Mouse (Mus musculus) 416B (cell line): Measurements from ENCODE around the gene 4921511M17Rik.
"Not testable (repeated sequence)": the region's sequence is repeated elsewhere in the genome, so short reads cannot be mapped to it uniquely, and the experiment has no call there.

Experiments used
- DNase-seq: peaks from one replicate; pipeline ENCODE4 v3.0.0; 2011; ENCODE audit warnings: low read depth

The 4921511M17Rik gene

GRCm38 (mm10) chrX:154033727-154034126 lies at the start of gene 4921511M17Rik:
Gene 4921511M17Rik, minus strand, starts transcription at chrX:154033827.
- not testable (repeated sequence) for DNase-seq

GRCm38 (mm10) chrX:154054939-154055338 lies 21.3 kb upstream of the 4921511M17Rik start, which contains the start of gene Gm10057:
Gene Gm10057, minus strand, starts transcription at chrX:154055039.
- not testable (repeated sequence) for DNase-seq

GRCm38 (mm10) chrX:154012540-154012939 lies 21.1 kb downstream of the 4921511M17Rik start, which contains the start of gene Samt1:
Gene Samt1, minus strand, starts transcription at chrX:154012640.
- DNase-seq: not testable (repeated sequence)

GRCm38 (mm10) chrX:153976914-153977313 lies 56.7 kb downstream of the 4921511M17Rik start:
- DNase-seq: not testable (repeated sequence)

DNA sequence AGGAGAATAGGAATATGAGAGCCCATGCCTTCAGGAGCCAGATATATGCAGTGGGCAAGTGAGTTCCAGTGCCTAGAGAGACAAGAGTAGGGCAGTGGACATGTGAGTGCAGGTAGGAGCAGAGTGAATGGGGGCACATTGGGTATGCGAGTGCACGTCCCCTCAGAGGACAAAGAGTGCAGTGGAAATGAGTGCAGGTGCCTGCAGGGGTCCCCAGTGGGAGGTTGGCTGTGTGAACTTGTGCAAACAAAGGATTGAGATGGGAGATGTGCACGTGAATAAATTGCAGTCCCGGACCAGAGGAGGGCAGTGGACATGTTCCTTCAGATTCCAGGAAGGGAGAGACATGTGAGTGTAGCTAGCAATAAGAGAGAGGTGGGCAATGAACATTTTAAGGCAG lies 57.2 kb downstream of the 4921511M17Rik start:
- DNase-seq: not testable (repeated sequence)

- DNase-seq: peak; percentile 11
Observed at GRCm38 (mm10) chrX:153974450-153974849, 59.2 kb downstream of the 4921511M17Rik start.
